Mouse (Mus musculus): ENCODE measurements at regions not wholly inside any gene's neighbourhood (a gene's known extent, or its start where the extent isn't known, plus 50 kb on each side); places are given as distances from the start of the nearest gene placed in this dataset.
"Not testable (repeated sequence)": the region's sequence is repeated elsewhere in the genome, so short reads cannot be mapped to it uniquely, and the experiment has no call there.

- DNase-seq (ENCODE audit: low read depth), result no peak
These were observed 299.6 kb downstream of the Chl1 start for GRCm38 (mm10) chr6:103809986-103810341.

- DNase-seq (ENCODE audit: low read depth), result no peak
These were observed 300.1 kb downstream of the Chl1 start for GRCm38 (mm10) chr6:103810342-103811001.

- DNase-seq (ENCODE audit: low read depth), result not testable (repeated sequence)
These were observed 306.0 kb downstream of the Chl1 start for GRCm38 (mm10) chr6:103816396-103816795.

GRCm38 (mm10) chr6:103826042-103826441 lies 315.7 kb downstream of the Chl1 start:
- no peak for DNase-seq (ENCODE audit: low read depth)

GRCm38 (mm10) chr6:103827623-103828022 lies 317.2 kb downstream of the Chl1 start:
- DNase-seq (ENCODE audit: low read depth), result no peak

GRCm38 (mm10) chr6:103828866-103829265 lies 318.5 kb downstream of the Chl1 start:
- no peak for DNase-seq (ENCODE audit: low read depth)

- no peak for DNase-seq (ENCODE audit: low read depth)
These were observed 321.9 kb downstream of the Chl1 start for GRCm38 (mm10) chr6:103832301-103832700.

GRCm38 (mm10) chr6:103832808-103833207 lies 322.4 kb downstream of the Chl1 start:
- no peak for DNase-seq (ENCODE audit: low read depth)

GRCm38 (mm10) chr6:103833501-103834132 lies 323.2 kb downstream of the Chl1 start:
- peak; percentile 25 for DNase-seq (ENCODE audit: low read depth)

GRCm38 (mm10) chr6:103834726-103835229 lies 324.4 kb downstream of the Chl1 start:
- no peak for DNase-seq (ENCODE audit: low read depth)

- DNase-seq (ENCODE audit: low read depth), result no peak
These were observed 349.4 kb downstream of the Chl1 start for GRCm38 (mm10) chr6:103859787-103860186.

- DNase-seq (ENCODE audit: low read depth), result no peak
These were observed 383.1 kb downstream of the Chl1 start for GRCm38 (mm10) chr6:103893455-103893854.

- no peak for DNase-seq (ENCODE audit: low read depth)
These were observed 414.1 kb downstream of the Chl1 start for GRCm38 (mm10) chr6:103924504-103924903.

- DNase-seq (ENCODE audit: low read depth), result no peak
These were observed 416.7 kb downstream of the Chl1 start for GRCm38 (mm10) chr6:103927094-103927493.

- no peak for DNase-seq (ENCODE audit: low read depth)
These were observed 430.0 kb downstream of the Chl1 start for GRCm38 (mm10) chr6:103940345-103940744.

GRCm38 (mm10) chr6:103944361-103944760 lies 434.0 kb downstream of the Chl1 start:
- DNase-seq (ENCODE audit: low read depth), result no peak

- DNase-seq (ENCODE audit: low read depth), result no peak
These were observed 437.1 kb downstream of the Chl1 start for GRCm38 (mm10) chr6:103947474-103947873.

- DNase-seq (ENCODE audit: low read depth), result no peak
These were observed 442.9 kb downstream of the Chl1 start for GRCm38 (mm10) chr6:103953134-103953771.

- no peak for DNase-seq (ENCODE audit: low read depth)
These were observed 448.6 kb downstream of the Chl1 start for GRCm38 (mm10) chr6:103959002-103959401.

GRCm38 (mm10) chr6:103967811-103968420 lies 457.5 kb downstream of the Chl1 start:
- DNase-seq (ENCODE audit: low read depth), result no peak

GRCm38 (mm10) chr6:103999186-103999585 lies 488.8 kb downstream of the Chl1 start:
- DNase-seq (ENCODE audit: low read depth), result no peak

GRCm38 (mm10) chr6:104028439-104029091 lies 464.0 kb upstream of the Cntn6 start:
- peak; percentile 26 for DNase-seq (ENCODE audit: low read depth)
